Mouse (Mus musculus): ENCODE measurements at regions not wholly inside any gene's neighbourhood (a gene's known extent, or its start where the extent isn't known, plus 50 kb on each side); places are given as distances from the start of the nearest gene placed in this dataset.

DNA sequence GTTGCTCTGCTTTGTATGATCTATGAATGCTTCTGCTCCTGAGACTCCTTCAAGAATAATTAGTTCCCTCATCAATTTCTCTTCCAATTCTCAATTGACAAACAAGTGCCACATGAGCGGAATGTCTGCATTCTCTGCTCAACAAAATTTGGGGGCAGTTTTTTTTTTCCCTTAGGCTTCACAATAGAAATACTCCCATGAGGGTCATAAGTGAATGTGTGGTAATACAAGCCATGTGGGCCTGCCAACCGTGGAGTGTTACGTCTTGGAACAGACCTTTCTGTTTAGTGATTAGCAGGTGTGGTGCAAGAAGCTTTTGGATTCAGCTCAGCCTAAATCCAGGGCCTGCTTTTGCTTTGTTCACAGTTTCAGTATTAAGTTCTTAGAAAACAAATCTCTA is 2232.6 kb downstream of the 9330182O14Rik start:
- TF ChIP-seq CTCF (IDR thresholded peaks at IDR 0.05), result no peak
- TF ChIP-seq EP300 (IDR thresholded peaks at IDR 0.05), result no peak
